Mouse (Mus musculus) spleen, postnatal 4 days (tissue): ENCODE measurements at regions not wholly inside any gene's neighbourhood (a gene's known extent, or its start where the extent isn't known, plus 50 kb on each side); places are given as distances from the start of the nearest gene placed in this dataset.

Experiments used
- DNase-seq, 2 experiments: peaks; one replicate each; pipeline ENCODE4 v3.0.0; 2022; ENCODE audit warnings: low spot score in 2 of 2

- no peak for DNase-seq
These were observed 320.4 kb downstream of the Atp6ap1l start for GRCm38 (mm10) chr13:90584766-90585165.

DNA sequence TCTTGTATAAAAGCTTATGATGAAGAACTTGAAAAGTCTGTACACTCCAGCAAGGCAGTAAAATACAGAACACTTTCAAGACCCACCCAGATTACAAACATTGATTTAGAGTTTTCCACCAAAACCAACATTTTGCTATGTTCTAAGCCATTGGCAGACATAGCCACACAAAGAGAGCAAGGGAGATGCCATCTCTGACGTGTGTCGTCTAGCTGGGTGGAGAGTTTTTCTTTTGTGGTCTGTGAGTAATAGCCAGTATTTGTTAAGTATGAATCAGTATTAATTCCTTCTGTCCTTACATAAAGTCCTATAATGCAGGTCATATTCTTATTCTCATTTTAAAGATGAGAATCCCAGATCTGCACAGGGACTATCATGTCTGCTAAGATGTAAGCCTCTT lies 329.8 kb downstream of the Atp6ap1l start:
- DNase-seq = no peak

DNA sequence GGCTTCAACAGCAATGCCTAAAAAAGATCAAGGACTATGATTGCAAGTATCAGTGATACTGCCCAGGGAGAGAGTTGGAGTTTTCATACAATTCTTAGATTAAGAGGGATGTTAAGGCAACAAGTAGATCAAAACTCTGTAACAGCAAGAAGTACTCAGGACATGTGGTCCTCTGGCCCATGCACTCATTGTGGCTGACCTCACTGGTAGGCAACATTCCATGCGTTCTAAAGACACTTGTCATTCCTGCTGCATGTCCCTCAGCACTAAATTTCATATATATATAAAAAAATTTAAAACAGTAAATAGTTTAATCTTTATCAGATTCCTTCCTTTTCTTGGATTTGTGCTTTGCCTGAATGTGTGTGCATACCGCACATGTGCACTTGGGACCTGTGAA lies 332.6 kb downstream of the Atp6ap1l start:
- DNase-seq = no peak

- no peak for DNase-seq
These were observed 341.8 kb downstream of the Atp6ap1l start for GRCm38 (mm10) chr13:90563183-90563840.

DNA sequence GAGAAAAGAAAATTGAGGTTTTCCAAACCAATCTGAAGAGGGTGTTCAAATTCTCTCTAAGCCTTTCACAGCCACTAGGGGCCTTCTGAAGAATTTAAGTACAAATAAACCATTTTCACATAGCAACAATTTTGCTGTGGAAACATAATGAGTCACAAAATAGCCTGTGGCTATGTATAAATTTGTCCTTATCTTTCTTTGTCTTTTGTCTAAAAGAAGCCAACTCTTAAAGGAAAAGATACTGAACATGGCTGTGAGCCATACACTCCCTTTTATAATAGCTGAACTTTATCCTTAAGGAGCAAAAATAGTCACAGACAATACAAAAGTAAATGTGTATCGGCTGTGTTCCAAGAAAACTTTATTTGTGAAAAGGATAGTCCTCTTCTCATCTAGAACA lies 345.1 kb downstream of the Atp6ap1l start:
- DNase-seq = no peak

DNA sequence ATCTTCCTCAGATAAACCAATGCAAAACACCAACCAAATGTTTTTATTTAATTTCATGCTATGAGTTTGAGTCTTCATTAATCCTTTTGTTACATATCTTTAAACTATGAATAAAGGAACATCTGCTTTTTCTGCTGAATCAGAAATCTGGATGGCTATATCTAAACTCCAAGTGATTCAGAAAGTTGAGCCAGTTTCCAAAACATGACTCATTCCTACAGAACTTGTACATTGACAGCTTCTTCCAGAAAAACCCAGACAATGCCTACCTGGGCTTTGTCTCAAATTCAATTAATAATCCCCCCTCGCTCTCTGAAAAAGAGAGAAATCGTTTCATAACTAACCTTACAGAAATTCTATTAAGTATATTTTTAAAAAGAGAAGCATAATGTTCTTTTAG lies 345.7 kb downstream of the Atp6ap1l start:
- DNase-seq = no peak

GRCm38 (mm10) chr13:90551166-90551565 lies 354.0 kb downstream of the Atp6ap1l start:
- DNase-seq = no peak

DNA sequence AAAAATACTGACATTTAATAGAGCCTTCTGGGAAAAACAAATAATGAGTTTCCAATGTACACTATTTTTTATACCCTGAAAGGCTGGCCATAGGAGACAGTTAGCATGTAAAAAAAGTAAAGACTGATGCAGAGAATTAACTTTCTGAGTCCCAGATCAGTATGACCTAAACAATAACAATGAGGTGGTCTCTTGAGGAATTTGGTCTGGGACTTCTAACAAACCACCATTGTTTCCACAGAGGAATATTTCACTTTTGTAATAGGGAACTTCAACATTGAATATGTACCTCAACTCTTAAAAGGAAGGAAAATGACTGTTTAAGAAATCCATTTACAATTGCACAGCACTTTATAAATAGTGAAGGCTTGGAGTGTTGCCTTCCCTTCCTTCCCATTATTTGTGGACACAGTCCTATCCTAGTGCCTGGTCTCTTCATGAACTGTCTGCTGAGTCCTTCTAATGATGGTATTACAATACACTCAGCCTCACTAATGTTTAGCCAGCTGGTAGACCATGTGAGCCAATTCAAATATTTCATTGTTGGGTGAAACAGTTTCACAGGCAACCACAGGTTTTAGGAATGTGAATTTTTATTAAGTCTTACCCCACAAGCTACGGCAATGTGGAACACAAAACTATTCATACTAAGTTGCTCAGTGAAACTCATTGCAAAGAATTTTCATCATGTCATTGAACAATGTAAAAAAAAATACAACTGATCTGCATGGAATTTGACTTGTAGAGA lies 358.7 kb downstream of the Atp6ap1l start:
- DNase-seq = no peak

GRCm38 (mm10) chr13:90545816-90546215 lies 359.3 kb downstream of the Atp6ap1l start:
- no peak for DNase-seq

- DNase-seq = no peak
These were observed 367.6 kb downstream of the Atp6ap1l start for GRCm38 (mm10) chr13:90537525-90537924.

GRCm38 (mm10) chr13:90526998-90527397 lies 378.2 kb downstream of the Atp6ap1l start:
- DNase-seq = no peak

- DNase-seq = no peak
These were observed 379.4 kb downstream of the Atp6ap1l start for GRCm38 (mm10) chr13:90525801-90526200.

DNA sequence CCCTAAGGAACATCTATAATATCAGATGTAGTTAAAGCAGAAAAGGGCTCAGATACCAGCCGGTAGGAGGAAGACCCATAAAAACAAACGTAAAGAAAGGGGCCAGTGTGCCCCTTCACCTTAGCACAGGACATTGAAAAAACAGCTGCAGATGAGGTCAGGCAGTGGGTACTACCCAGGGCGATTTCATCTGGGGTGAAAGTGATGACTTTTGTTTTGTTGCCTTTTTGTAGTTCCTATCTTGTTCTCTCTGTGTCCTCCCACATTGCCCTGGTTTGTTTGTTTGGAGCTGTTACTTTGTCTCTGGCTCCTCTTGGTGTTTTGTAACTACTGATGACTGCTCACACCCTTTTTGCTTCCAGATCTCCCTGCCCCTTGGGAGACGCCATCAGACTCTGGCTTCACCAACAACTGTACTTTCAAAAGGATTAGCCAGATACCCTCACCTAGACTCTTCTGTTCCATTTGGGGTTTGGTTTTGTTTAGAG lies 383.4 kb downstream of the Atp6ap1l start:
- DNase-seq = no peak

GRCm38 (mm10) chr13:90520992-90521757 lies 384.0 kb downstream of the Atp6ap1l start:
- no peak for DNase-seq

DNA sequence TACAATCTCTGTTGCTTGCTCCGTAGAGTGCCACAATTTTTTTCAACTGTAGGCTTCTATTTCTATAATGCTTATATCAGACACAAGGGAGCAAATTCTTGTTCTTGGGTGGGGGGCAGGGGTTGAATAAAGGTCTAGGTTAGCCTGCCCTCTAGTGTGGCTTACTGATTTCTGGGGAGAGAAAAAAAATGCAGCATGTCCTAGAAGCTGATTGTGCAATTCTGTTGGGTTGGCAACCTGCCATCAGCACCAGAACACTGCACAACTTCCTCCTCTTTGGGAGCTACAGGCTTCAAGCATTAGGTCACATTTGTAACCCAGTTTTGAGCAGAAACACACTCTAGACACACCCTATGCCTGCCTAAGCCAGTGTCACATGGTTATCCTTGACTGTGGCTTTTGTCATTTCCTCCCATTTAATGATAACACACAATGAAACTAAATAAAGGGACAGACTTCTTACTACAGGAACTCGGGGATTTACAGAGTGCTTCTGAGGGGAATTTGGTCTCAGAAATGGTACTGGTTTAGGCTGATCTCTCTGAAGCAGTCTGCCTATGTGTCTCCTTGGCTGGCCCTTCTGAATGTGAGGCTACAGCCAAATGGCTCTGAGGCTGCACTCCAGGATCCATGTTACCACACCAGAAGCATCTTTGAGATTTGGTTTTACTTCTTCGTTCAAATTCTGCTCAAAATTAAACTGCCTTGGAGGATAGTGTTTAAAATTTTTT lies 389.2 kb downstream of the Atp6ap1l start:
- peak in 1 of 2 experiments; percentile 28 for DNase-seq

GRCm38 (mm10) chr13:90513867-90514266 lies 391.3 kb downstream of the Atp6ap1l start:
- DNase-seq = no peak

DNA sequence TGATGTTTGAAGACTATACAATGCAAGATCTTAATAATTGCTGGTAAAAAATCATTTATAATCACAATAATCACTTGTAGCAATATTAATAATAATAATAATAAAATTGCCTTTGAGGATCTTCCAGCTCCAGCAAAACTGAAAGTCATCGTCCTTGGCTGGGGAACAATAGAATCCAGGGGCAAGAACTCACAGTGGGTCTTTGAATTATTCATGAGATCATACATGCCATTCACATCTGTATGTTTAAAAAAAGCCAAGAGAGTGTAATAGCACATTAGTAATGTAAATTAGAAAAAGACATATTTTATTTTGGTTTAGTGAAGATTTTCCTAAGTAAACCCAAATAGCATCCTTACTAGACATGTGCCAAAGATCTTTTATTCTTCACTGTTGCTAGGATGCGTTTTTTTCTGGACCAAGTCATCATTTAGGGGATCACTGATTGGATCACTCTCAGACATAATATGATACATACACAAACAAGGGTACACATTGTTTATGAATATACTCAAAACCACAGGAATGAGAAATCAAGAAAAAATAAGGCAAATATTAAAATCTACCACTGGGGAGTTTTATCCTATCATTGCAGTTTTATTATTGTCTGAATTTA lies 392.3 kb downstream of the Atp6ap1l start:
- no peak for DNase-seq

- no peak for DNase-seq
These were observed 394.7 kb downstream of the Atp6ap1l start for GRCm38 (mm10) chr13:90510479-90510878.

DNA sequence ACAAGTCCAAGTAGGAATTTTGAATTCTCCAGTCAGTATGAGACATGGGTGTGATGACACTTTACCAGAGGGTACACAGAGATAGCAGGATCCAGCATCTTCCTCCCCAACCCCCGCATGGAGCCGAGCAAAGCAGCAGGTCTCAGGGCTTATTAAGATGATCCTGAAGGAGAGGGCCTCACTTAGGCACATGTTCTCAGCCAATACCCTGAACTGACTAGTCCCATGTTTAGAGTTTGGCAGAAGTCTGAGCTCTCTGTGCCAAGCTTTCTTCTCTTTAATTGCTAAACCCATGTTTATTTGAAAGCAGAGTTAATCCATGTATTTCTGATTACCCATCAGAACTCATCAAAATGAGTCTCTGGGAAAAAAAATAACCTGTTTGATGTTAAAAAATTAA lies 402.0 kb downstream of the Atp6ap1l start:
- DNase-seq = no peak

DNA sequence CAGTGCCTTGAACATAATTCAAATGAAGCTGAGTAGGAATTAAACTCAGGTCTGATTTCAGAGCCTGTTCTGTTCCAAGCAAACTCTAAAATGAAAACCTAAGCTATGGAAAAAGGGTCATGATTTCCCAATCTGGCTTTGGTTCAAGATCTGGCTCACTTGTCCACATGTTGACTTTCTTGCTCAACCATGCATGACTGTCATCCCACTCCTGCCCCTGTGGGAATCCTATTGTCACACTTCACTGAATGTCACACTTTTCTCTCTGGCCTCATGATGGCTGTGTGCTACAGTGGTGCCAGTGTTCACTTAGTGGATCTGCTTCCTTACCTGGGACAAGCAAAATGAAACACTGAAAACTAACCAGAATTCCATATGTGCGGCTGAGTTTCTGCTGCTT lies 403.0 kb downstream of the Atp6ap1l start:
- DNase-seq = no peak

- no peak for DNase-seq
These were observed 406.2 kb downstream of the Atp6ap1l start for GRCm38 (mm10) chr13:90498978-90499377.
